Mouse (Mus musculus): ENCODE results near the gene Dnah9. TPM values are rescaled to one million over a fixed set of nuclear protein-coding genes. Genes with fewer than 3 reads are reported as not detected.
A peak's percentile ranks its signal among the peaks of the same experiment; 100 is the strongest.

Dnah9 gene
- total RNA-seq, 2 experiments from 2014 or later: 0.09 TPM; not detected in 1

GRCm38 (mm10) chr11:65794428-65795219 is 373.7 kb downstream of the Dnah9 start:
- DNase-seq: no peak

- peak; percentile 97 for DNase-seq
Measured at GRCm38 (mm10) chr11:65788154-65788553, 380.2 kb downstream of the Dnah9 start, which contains the start of gene Map2k4. Gene Map2k4, minus strand, starts transcription at chr11:65788297.

GRCm38 (mm10) chr11:65787421-65788151 is 380.8 kb downstream of the Dnah9 start:
- DNase-seq: no peak

- DNase-seq: no peak
Measured at GRCm38 (mm10) chr11:65786160-65786559, 382.2 kb downstream of the Dnah9 start.

- no peak for DNase-seq
Measured at GRCm38 (mm10) chr11:65781596-65781995, 386.8 kb downstream of the Dnah9 start.

All from adrenal gland, postnatal 10 days (tissue).